In genomic region chr6:15639809-15640479, GRCm38 (mm10) we compare ENCODE assay signal across 24 mouse cellular contexts.
DNase-seq lines count a peak whose midpoint lies in the region; ATAC-seq lines count a peak whose summit lies in the region.
"Had no signal": no experiment of that assay in that cellular context is flagged by ENCODE, and none has a peak within 500 bp of the region (broad histone marks: within the 10 kb centered on the region; RNA-seq: fewer than 3 reads in every experiment).

No protein-coding gene starts in this region.

- WGBS in midbrain, embryonic 12.5 days = 15% methylated on average over 5 of the region's 5 CpGs
- WGBS in midbrain, embryonic 16.5 days = 15% methylated on average over 5 of the region's 5 CpGs
- WGBS in forebrain, embryonic 15.5 days = 5% methylated on average over 5 of the region's 5 CpGs
- 33% methylated on average over 5 of the region's 5 CpGs for WGBS in limb, embryonic 15.5 days

- H3K36me3 ChIP-seq in midbrain, embryonic 12.5 days = no peaks in the 10 kb centered on the region
- no peaks in the 10 kb centered on the region for H3K36me3 ChIP-seq in midbrain, embryonic 16.5 days (ENCODE audit: control insufficient read depth, insufficient read depth, low read length)
- no peaks in the 10 kb centered on the region for H3K36me3 ChIP-seq in forebrain, embryonic 15.5 days
- H3K36me3 ChIP-seq in limb, embryonic 15.5 days = no peaks in the 10 kb centered on the region
- H3K36me3 ChIP-seq: embryonic facial prominence, embryonic 12.5 days; hindbrain, embryonic 10.5 days; intestine, embryonic 15.5 days; liver, embryonic 13.5 days; neural tube, embryonic 13.5 days had no signal

- ATAC-seq in midbrain, embryonic 12.5 days (ENCODE audit: low FRiP score, low read depth) = peak; percentile 61; the same call in 1 of the 2 replicates
- ATAC-seq in midbrain, embryonic 16.5 days = no peak
- peak; percentile 72 for ATAC-seq in forebrain, embryonic 15.5 days (replicated peaks)
- ATAC-seq in limb, embryonic 15.5 days (ENCODE audit: insufficient number of reproducible peaks, low FRiP score, low TSS enrichment, low read depth) = peak; percentile 61
- no peak for ATAC-seq in CD4-positive, CD25-positive, alpha-beta regulatory T cell, adult 4 months
- ATAC-seq: hindbrain, postnatal 0 days; intestine, embryonic 15.5 days had no signal

- H3K4me3 ChIP-seq in midbrain, embryonic 12.5 days = no peak overlapping the region
- no peak overlapping the region for H3K4me3 ChIP-seq in midbrain, embryonic 16.5 days (ENCODE audit: low read depth, low read length)
- H3K4me3 ChIP-seq in forebrain, embryonic 15.5 days = no peak overlapping the region
- no peak overlapping the region for H3K4me3 ChIP-seq in limb, embryonic 15.5 days
- H3K4me3 ChIP-seq: embryonic facial prominence, embryonic 12.5 days; hindbrain, embryonic 10.5 days; intestine, embryonic 15.5 days; liver, embryonic 13.5 days; neural tube, embryonic 13.5 days had no signal

- H3K27me3 ChIP-seq in midbrain, embryonic 12.5 days = no peaks in the 10 kb centered on the region
- H3K27me3 ChIP-seq in midbrain, embryonic 16.5 days (ENCODE audit: control insufficient read depth, insufficient read depth, low read depth, low read length) = no peaks in the 10 kb centered on the region
- no peaks in the 10 kb centered on the region for H3K27me3 ChIP-seq in forebrain, embryonic 15.5 days
- H3K27me3 ChIP-seq in limb, embryonic 15.5 days = no peaks in the 10 kb centered on the region
- H3K27me3 ChIP-seq: embryonic facial prominence, embryonic 12.5 days; intestine, embryonic 15.5 days; liver, embryonic 13.5 days; neural tube, embryonic 13.5 days had no signal

- no peak overlapping the region for H3K9ac ChIP-seq in midbrain, embryonic 12.5 days (replicated peaks)
- no peak overlapping the region for H3K9ac ChIP-seq in midbrain, embryonic 16.5 days (ENCODE audit: low read depth, low read length)
- no peak overlapping the region for H3K9ac ChIP-seq in forebrain, embryonic 15.5 days (replicated peaks)
- H3K9ac ChIP-seq in limb, embryonic 15.5 days = no peak overlapping the region
- H3K9ac ChIP-seq: embryonic facial prominence, embryonic 12.5 days; intestine, embryonic 15.5 days; liver, embryonic 13.5 days; lung, embryonic 14.5 days; neural tube, embryonic 13.5 days had no signal

- peaks cover 13% of the 10 kb centered on the region for H3K4me1 ChIP-seq in midbrain, embryonic 12.5 days
- H3K4me1 ChIP-seq in midbrain, embryonic 16.5 days (ENCODE audit: control insufficient read depth, insufficient read depth, low read length) = peaks cover 2% of the 10 kb centered on the region; the same call in 1 of the 2 replicates
- peaks cover 20% of the 10 kb centered on the region for H3K4me1 ChIP-seq in forebrain, embryonic 15.5 days
- 0 out of 2 replicates have a peak, but pooled peaks cover 7% of the 10 kb centered on the region for H3K4me1 ChIP-seq in limb, embryonic 15.5 days
- H3K4me1 ChIP-seq: intestine, embryonic 15.5 days; liver, embryonic 13.5 days had no signal

- no peak overlapping the region for H3K27ac ChIP-seq in midbrain, embryonic 12.5 days (replicated peaks)
- H3K27ac ChIP-seq in midbrain, embryonic 16.5 days (ENCODE audit: low read length) = no peak overlapping the region
- peak overlapping the region; percentile 19; the same call in 1 of the 2 replicates for H3K27ac ChIP-seq in forebrain, embryonic 15.5 days (replicated peaks)
- peak overlapping the region; percentile 38; the same call in 1 of the 2 replicates for H3K27ac ChIP-seq in limb, embryonic 15.5 days
- H3K27ac ChIP-seq: embryonic facial prominence, embryonic 12.5 days; hindbrain, embryonic 10.5 days; hindbrain, postnatal 0 days; intestine, embryonic 15.5 days; kidney, postnatal 0 days; liver, embryonic 13.5 days; neural tube, embryonic 13.5 days had no signal

- peak; percentile 4 for DNase-seq in embryo, embryonic 10.5 days (ENCODE audit: low spot score)
- DNase-seq in embryo, embryonic 9.5 days (ENCODE audit: extremely low spot score) = no peak
- no peak for DNase-seq in right cerebral cortex, postnatal 4 days
- DNase-seq: adrenal gland, postnatal 14 days; cerebellum, adult 11-12 months; cerebellum, adult 9-11 months; gastrocnemius, postnatal 10 days; heart, postnatal 14 days; layer of hippocampus, adult 9-11 months; liver, embryonic 13.5 days; lung, embryonic 14.5 days; lung, postnatal 14 days; thymus, postnatal 4 days had no signal

- H3K9me3 ChIP-seq in midbrain, embryonic 12.5 days = no peaks in the 10 kb centered on the region
- H3K9me3 ChIP-seq in midbrain, embryonic 16.5 days (replicated peaks; ENCODE audit: control insufficient read depth, low read length, poor library complexity, severe bottlenecking) = no peaks in the 10 kb centered on the region
- H3K9me3 ChIP-seq in forebrain, embryonic 15.5 days = no peaks in the 10 kb centered on the region
- H3K9me3 ChIP-seq in limb, embryonic 15.5 days = no peaks in the 10 kb centered on the region
- H3K9me3 ChIP-seq: embryonic facial prominence, embryonic 12.5 days; hindbrain, embryonic 10.5 days; intestine, embryonic 15.5 days; liver, embryonic 13.5 days; neural tube, embryonic 13.5 days had no signal

- no peak overlapping the region for H3K4me2 ChIP-seq in midbrain, embryonic 12.5 days (replicated peaks)
- no peak overlapping the region for H3K4me2 ChIP-seq in midbrain, embryonic 16.5 days (ENCODE audit: low read length)
- no peak overlapping the region for H3K4me2 ChIP-seq in forebrain, embryonic 15.5 days (replicated peaks)
- H3K4me2 ChIP-seq in limb, embryonic 15.5 days = no peak overlapping the region
- H3K4me2 ChIP-seq: embryonic facial prominence, embryonic 12.5 days; intestine, embryonic 15.5 days; liver, embryonic 13.5 days; lung, embryonic 14.5 days; neural tube, embryonic 13.5 days had no signal

Comparison
In these comparisons a context has a peak if more than half of its experiments do, and no peak if none do; other contexts are left out.
1. ATAC-seq: peak in midbrain, embryonic 12.5 days (single experiment), forebrain, embryonic 15.5 days (single experiment) and limb, embryonic 15.5 days (single experiment); none in midbrain, embryonic 16.5 days (single experiment) and CD4-positive, CD25-positive, alpha-beta regulatory T cell, adult 4 months (single experiment).
2. H3K27ac ChIP-seq: peak in forebrain, embryonic 15.5 days (single experiment) and limb, embryonic 15.5 days (single experiment); none in midbrain, embryonic 12.5 days (single experiment) and midbrain, embryonic 16.5 days (single experiment).